Mouse (Mus musculus) hindbrain, postnatal 0 days (tissue): ENCODE results near the gene Qprt. TPM values are rescaled to one million over a fixed set of nuclear protein-coding genes. Genes with fewer than 3 reads are reported as not detected.
A peak's percentile ranks its signal among the peaks of the same experiment; 100 is the strongest.

Experiments used
- ATAC-seq: fragments of 200-750 bp; cut with Nextera tagmentation; 2 replicates; pipeline ENCODE4 v1.8.0; 2017; ENCODE audit warnings: mild to moderate bottlenecking, moderate TSS enrichment, moderate library complexity
- DNase-seq: peaks from one replicate; pipeline ENCODE4 v3.0.0-alpha.2; 2015; ENCODE audit warnings: low spot score
- H3K27ac ChIP-seq: fragments of 300-500 bp; sonication (generic); 2 replicates; pipeline ENCODE4 v1.5.1; 2014; ENCODE audit warnings: mild to moderate bottlenecking
- H3K27me3 ChIP-seq: fragments of 300-500 bp; sonication (generic); 2 replicates; pipeline ENCODE4 v1.6.1; 2014; ENCODE audit warnings: low read length, mixed read lengths; ENCODE audit not compliant: insufficient read depth
- H3K36me3 ChIP-seq: fragments of 300-500 bp; sonication (generic); 2 replicates; pipeline ENCODE4 v1.6.1; 2014; ENCODE audit warnings: low read length, mixed read lengths; ENCODE audit not compliant: insufficient read depth
- H3K4me1 ChIP-seq: fragments of 300-500 bp; sonication (generic); 2 replicates; pipeline ENCODE4 v1.6.1; 2014; ENCODE audit warnings: antibody characterized with exemption, low read length, mixed read lengths; ENCODE audit not compliant: insufficient read depth
- H3K4me2 ChIP-seq: fragments of 300-500 bp; sonication (generic); 2 replicates; pipeline ENCODE4 v1.6.1; 2014; ENCODE audit warnings: low read depth, mild to moderate bottlenecking, low read length, moderate library complexity, mixed read lengths
- H3K4me3 ChIP-seq: fragments of 300-500 bp; sonication (generic); 2 replicates; pipeline ENCODE4 v1.5.1; 2014; ENCODE audit warnings: low read length
- H3K9ac ChIP-seq: fragments of 300-500 bp; sonication (generic); replicated peaks from 2 replicates; pipeline ENCODE4 v1.6.1; 2014; ENCODE audit warnings: mild to moderate bottlenecking, low read length, moderate library complexity, mixed read lengths
- H3K9me3 ChIP-seq: fragments of 300-500 bp; sonication (generic); 2 replicates; pipeline ENCODE4 v1.6.1; 2016; ENCODE audit warnings: low read length, mixed read lengths
- CTCF ChIP-seq: IDR thresholded peaks from 2 replicates; pipeline ENCODE4 v1.5.1; 2016; ENCODE audit warnings: antibody characterized with exemption, control low read depth, low read depth
- WGBS: fragments of 180-500 bp; shearing (Covaris S2); extraction: QIAGEN DNeasy Blood & Tissue Kit; methylation state at CpG from one replicate; pipeline ENCODE4 v1.1.7; 2014; 5-methylcytosine and 5-hydroxymethylcytosine counted together
- polyA plus RNA-seq: library from polyadenylated mRNA; unstranded; fragments of >200 nt; fragmentation: Nextera tagmentation; extraction: Ambion mirVana; gene quantifications from 2 replicates; pipeline ENCODE4 v1.2.1, GENCODE M21; 2015
- total RNA-seq: library from RNA; depleted of rRNA; stranded (reverse); fragments of >200 nt; gene quantifications from 2 replicates; pipeline ENCODE4 v1.2.3, GENCODE M21; 2014

The Qprt gene
- total and polyA plus RNA-seq, 2 experiments from 2014 or later = 1.0 to 1.8 TPM

DNA sequence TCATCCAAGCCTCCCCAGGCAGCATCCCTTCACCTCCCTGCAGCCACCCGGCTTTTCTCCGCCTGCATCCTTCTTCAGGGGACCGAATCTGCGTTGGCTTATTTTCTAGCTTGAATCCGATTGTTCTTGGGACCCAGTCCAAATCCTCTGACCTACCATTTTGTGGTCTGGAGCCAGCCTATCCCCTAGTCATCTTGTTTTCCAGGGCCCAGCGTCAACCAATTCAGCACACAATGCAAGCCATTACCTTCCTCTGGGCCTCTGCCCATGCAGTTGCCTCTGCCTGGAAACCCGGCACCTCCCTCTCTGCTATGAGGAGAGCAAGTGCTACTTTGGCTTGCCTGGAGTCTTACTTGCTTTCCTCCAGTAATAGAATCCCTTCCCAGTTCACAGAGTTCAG, 16.5 kb downstream of the Qprt start:
- no peak for DNase-seq

DNA sequence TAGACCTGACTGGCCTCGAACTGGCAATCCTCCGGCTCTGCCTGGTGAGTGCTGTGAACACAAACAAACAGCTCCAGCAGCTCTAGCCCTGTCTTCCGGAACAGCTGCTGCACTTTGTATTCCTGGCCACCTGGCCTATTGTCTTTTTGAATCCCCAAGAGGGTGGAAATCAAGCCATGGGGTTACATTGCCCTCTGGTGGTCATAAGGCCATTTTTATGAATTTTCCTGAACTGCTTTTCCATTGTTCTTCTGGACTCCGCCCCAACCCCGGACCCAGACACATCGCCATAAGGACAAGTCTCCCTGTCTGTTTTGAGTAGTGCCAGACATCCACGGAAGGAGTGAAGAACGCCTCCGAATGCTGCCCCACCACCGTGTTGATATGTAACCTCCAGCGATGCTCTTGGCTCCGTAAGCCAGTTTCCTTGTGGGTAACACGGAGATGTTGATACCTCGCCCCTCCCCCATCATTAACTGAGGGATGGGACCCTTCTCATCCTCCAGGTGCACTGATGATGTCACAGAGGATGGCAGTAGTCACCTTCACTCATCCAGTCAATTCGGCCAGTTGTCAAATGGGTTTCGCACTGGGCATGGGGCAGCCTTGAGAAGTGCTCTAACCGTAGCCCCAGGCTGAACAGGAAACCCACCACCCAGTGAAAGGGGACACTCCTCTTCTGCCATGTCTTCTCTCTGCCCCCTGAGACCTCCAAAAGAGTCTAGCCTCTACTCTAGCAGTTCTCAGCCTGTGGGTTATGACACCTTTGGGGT, 17.3 kb downstream of the Qprt start:
- peak overlapping the region; percentile 46 for H3K4me2 ChIP-seq
- peak; percentile 91 for TF ChIP-seq CTCF
- DNase-seq = peak; percentile 92
- H3K9me3 ChIP-seq = no peaks in the 10 kb centered on the region
- peak overlapping the region; percentile 57 for H3K27ac ChIP-seq
- no peak overlapping the region for H3K9ac ChIP-seq
- H3K4me3 ChIP-seq = no peak overlapping the region
- ATAC-seq = peak; percentile 85
- 0 out of 2 replicates have a peak, but pooled peaks cover 3% of the 10 kb centered on the region for H3K4me1 ChIP-seq
- H3K36me3 ChIP-seq = no peaks in the 10 kb centered on the region
- H3K27me3 ChIP-seq = no peaks in the 10 kb centered on the region
- WGBS = 14% methylated on average over 17 of the region's 17 CpGs

More for the DNA sequence above, 16.5 kb downstream of the Qprt start:
- Histone ChIP-seq H3K36me3 (no peaks in the 10 kb centered on the region), H3K9me3 (no peaks in the 10 kb centered on the region), H3K4me1 (0 out of 2 replicates have a peak, but pooled peaks cover 3% of the 10 kb centered on the region), H3K27ac (peak overlapping the region; percentile 22; the same call in 1 of the 2 replicates), H3K27me3 (no peaks in the 10 kb centered on the region), H3K4me3 (no peak overlapping the region), H3K9ac (no peak overlapping the region), H3K4me2 (no peak overlapping the region)
- WGBS = 63% methylated on average over 7 of the region's 7 CpGs
- ATAC-seq = no peak
- no peak for TF ChIP-seq CTCF

DNA sequence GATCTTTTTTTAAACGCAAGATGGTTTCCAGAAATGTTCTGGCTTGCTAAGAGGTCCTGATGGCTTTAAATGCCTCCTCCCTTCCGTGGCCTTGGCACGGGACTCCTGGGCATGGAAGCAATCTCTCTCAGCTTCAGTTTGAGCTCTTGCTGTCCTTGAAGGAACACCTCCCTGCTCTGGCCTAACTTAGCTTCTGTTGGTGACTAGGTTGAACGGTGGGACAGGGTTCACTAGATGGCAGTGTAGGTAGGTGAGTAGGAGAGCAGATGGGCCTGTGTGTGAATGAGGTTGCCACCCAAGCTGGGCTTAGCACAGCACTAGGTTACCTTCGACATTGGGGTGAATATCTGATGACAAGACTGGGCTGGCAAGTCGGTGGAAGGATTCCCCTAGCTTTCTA, 18.1 kb downstream of the Qprt start:
- no peak overlapping the region for H3K4me2 ChIP-seq

DNA sequence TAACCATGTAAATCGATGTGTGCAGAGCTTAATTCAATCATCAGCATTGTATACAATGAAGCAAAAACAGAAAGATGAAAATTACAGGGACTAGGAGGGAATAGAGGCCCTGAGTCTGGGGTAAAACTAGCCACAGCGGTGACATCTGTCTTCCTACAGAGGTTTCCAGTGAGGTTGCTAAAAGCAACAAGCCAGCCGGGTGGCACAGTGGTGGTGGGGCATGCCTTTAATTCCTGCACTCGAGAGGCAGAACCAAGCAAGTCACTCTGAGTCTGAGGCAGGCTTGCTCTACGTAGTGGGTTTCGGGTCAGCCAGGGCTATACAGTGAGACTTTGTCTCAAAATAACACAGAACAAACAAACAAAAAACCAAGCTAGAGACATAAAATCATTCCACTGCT, 19.9 kb downstream of the Qprt start:
- Histone ChIP-seq H3K27ac (no peak overlapping the region), H3K4me3 (no peak overlapping the region), H3K36me3 (no peaks in the 10 kb centered on the region), H3K4me1 (0 out of 2 replicates have a peak, but pooled peaks cover 3% of the 10 kb centered on the region), H3K9me3 (no peaks in the 10 kb centered on the region), H3K4me2 (no peak overlapping the region), H3K27me3 (no peaks in the 10 kb centered on the region), H3K9ac (no peak overlapping the region)
- TF ChIP-seq CTCF = no peak
- DNase-seq (no peak), ATAC-seq (no peak)
- WGBS = 74% methylated on average over 6 of the region's 6 CpGs

More for the DNA sequence above, 18.1 kb downstream of the Qprt start:
- Histone ChIP-seq H3K27me3 (no peaks in the 10 kb centered on the region), H3K4me1 (0 out of 2 replicates have a peak, but pooled peaks cover 3% of the 10 kb centered on the region), H3K4me3 (no peak overlapping the region), H3K9ac (no peak overlapping the region), H3K27ac (peak overlapping the region; percentile 57; the same call in 1 of the 2 replicates), H3K9me3 (no peaks in the 10 kb centered on the region), H3K36me3 (no peaks in the 10 kb centered on the region)
- DNase-seq (no peak), ATAC-seq (no peak)
- WGBS = 67% methylated on average over 6 of the region's 6 CpGs
- peak; percentile 23; the same call in 1 of the 2 replicates for TF ChIP-seq CTCF

DNA sequence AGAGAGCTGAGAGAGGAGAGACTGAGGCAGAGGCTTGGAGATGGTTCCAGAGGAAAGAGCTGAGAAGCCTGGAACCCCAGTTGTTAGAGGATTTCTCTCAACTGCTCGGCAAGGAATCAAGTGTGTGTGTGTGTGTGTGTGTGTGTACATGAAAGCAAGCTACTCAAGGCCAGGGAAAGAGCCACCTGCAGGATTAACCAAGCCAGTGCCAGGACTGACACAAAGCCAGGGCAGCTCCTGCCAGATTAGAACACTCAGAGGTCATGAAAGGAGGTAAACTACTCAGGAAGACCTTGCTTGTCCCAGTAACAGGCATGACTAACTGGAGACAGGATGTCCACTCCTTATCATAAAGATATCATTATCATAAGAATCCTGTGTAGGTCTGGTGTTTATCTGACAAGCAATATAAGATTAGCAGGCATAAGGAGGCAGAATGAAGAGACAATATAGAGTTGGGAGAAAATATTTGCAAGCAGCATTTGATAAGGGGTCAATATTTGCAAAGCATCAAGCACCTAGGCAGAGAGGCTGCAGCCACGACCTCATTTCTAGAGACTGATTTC, 20.5 kb downstream of the Qprt start:
- WGBS = 46% methylated on average over 2 of the region's 2 CpGs
- H3K9ac ChIP-seq = no peak overlapping the region
- no peaks in the 10 kb centered on the region for H3K27me3 ChIP-seq
- 0 out of 2 replicates have a peak, but pooled peaks cover 3% of the 10 kb centered on the region for H3K4me1 ChIP-seq
- H3K9me3 ChIP-seq = no peaks in the 10 kb centered on the region
- no peaks in the 10 kb centered on the region for H3K36me3 ChIP-seq
- ATAC-seq (no peak), DNase-seq (no peak)
- no peak overlapping the region for H3K27ac ChIP-seq
- H3K4me3 ChIP-seq = no peak overlapping the region
- H3K4me2 ChIP-seq = no peak overlapping the region
- no peak for TF ChIP-seq CTCF

DNA sequence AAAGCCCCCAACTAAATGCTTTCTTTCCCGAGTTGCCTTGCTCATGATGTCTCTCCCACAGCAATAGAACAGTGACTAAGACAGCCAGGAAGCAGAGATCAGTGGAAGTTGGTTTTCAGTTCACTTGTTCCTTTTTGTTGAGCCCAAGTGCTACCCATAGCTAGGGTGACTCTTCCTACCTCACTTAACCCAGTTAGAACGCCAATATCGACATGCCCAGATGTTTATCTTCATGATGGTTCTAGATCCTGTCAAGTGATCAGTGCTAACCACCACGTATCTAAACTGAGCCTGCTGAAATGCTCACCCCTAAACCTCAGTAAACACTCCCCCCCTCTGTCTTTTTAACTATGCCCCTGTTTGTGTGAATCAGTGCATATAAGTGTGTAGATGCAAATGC, 22.5 kb downstream of the Qprt start:
- no peak for DNase-seq
- H3K4me3 ChIP-seq = no peak overlapping the region
- H3K27me3 ChIP-seq = no peaks in the 10 kb centered on the region
- no peak for ATAC-seq
- no peaks in the 10 kb centered on the region for H3K36me3 ChIP-seq
- H3K9me3 ChIP-seq = no peaks in the 10 kb centered on the region
- WGBS = 89% methylated on average over 4 of the region's 4 CpGs
- H3K4me1 ChIP-seq = 0 out of 2 replicates have a peak, but pooled peaks cover 3% of the 10 kb centered on the region
- H3K27ac ChIP-seq = no peak overlapping the region
- TF ChIP-seq CTCF = no peak
- H3K4me2 ChIP-seq = no peak overlapping the region
- no peak overlapping the region for H3K9ac ChIP-seq
